Mouse (Mus musculus): ENCODE results near the gene Pkm. TPM values are rescaled to one million over a fixed set of nuclear protein-coding genes. Genes with fewer than 3 reads are reported as not detected.
A peak's percentile ranks its signal among the peaks of the same experiment; 100 is the strongest.

Pkm gene
- polyA plus RNA-seq, 1 experiment from 2014 or later: 1,230 TPM

DNA sequence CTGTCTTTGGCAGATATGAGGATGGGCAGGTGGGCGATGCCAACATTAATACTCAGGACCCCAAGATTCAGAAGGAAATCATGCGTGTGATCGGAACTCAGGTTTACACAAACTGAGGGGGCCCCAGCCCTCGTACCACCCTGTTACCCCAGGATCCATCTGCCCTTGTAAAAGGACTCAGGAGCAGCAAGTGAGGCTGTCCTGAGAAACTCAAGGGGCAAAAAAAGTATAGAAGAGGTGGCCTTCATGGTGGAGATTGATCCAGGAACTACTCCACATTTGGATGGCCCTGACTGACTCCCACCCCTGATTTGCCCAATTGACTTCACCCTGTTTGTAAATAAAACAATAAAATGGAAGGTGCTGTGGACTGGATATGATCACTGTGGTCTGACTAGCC lies 6.3 kb upstream of the Pkm start:
- Histone ChIP-seq H3K9ac (ENCODE audit: low read depth, low read length) (no peak overlapping the region), H3K36me3 (ENCODE audit: control insufficient read depth, insufficient read depth, low read length) (peaks cover 29% of the 10 kb centered on the region), H3K4me1 (ENCODE audit: control insufficient read depth, insufficient read depth, low read length) (no peaks in the 10 kb centered on the region), H3K27ac (ENCODE audit: low read depth, low read length) (no peak overlapping the region), H3K4me2 (replicated peaks; ENCODE audit: low read depth, low read length) (no peak overlapping the region), H3K4me3 (ENCODE audit: low read length) (no peak overlapping the region), H3K9me3 (ENCODE audit: control insufficient read depth, low read length) (no peaks in the 10 kb centered on the region), H3K27me3 (ENCODE audit: control insufficient read depth, insufficient read depth, low read length) (no peaks in the 10 kb centered on the region)
- ATAC-seq (ENCODE audit: low FRiP score, low TSS enrichment): no peak
- WGBS: 93% methylated on average over 4 of the region's 4 CpGs

DNA sequence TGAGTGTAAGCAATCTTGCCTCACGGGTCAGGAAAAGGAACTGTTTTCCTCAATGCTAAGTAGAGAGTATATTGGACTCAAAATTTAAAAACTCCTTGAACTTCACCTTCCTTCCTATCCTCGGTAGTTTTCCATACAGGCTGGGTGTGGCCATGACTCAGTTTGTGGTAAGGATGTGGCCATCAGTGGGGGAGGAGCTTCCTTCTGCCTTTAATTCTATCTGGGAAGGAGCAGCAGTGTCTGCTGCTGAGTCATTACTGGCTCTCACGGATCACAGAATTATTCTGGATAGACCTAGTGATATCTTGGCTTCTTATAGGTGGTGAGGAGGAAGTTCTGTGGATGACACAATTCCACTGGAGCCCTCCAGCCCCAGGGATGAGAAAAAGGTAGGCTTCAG lies 2.8 kb upstream of the Pkm start:
- 38% methylated on average over 3 of the region's 3 CpGs for WGBS

DNA sequence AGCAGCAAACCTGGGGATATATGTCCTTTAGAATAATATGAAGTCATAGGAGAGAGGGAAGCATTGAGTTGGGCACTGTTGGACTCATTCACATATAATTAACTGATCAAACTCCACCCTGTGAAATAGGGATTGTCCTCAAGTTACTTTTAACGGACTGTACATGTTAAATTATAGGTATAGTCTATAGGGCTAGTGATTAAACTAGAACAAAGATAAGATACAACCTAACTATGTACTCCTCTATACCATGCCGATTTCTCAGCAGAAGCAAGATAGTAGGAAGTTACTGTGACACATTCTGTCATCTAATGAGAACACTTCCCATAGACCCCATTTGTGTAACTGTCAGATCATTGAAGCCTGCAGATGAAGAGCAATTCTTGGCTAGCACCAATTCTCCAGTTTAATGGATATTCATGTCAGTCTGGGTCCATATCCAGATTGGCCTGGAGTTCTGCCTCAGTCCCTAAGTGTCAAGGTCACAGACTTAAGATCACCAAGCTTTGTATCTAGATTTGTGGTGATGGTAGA lies 1.7 kb upstream of the Pkm start:
- H3K9ac ChIP-seq (ENCODE audit: low read depth, low read length): no peak overlapping the region
- 89% methylated on average over 2 of the region's 2 CpGs for WGBS
- H3K27ac ChIP-seq (ENCODE audit: low read depth, low read length): no peak overlapping the region
- no peaks in the 10 kb centered on the region for H3K9me3 ChIP-seq (ENCODE audit: control insufficient read depth, low read length)
- no peak overlapping the region for H3K4me2 ChIP-seq (replicated peaks; ENCODE audit: low read depth, low read length)
- H3K27me3 ChIP-seq (ENCODE audit: control insufficient read depth, insufficient read depth, low read length): no peaks in the 10 kb centered on the region
- no peak for ATAC-seq (ENCODE audit: low FRiP score, low TSS enrichment)
- H3K36me3 ChIP-seq (ENCODE audit: control insufficient read depth, insufficient read depth, low read length): peaks cover 16% of the 10 kb centered on the region
- peaks cover 14% of the 10 kb centered on the region for H3K4me1 ChIP-seq (ENCODE audit: control insufficient read depth, insufficient read depth, low read length)
- no peak overlapping the region for H3K4me3 ChIP-seq (ENCODE audit: low read length)

More for the DNA sequence above, 2.8 kb upstream of the Pkm start:
- H3K4me1 ChIP-seq (ENCODE audit: control insufficient read depth, insufficient read depth, low read length): peaks cover 3% of the 10 kb centered on the region; the same call in 1 of the 2 replicates
- H3K27ac ChIP-seq (ENCODE audit: low read depth, low read length): no peak overlapping the region
- no peaks in the 10 kb centered on the region for H3K27me3 ChIP-seq (ENCODE audit: control insufficient read depth, insufficient read depth, low read length)
- no peaks in the 10 kb centered on the region for H3K9me3 ChIP-seq (ENCODE audit: control insufficient read depth, low read length)
- H3K36me3 ChIP-seq (ENCODE audit: control insufficient read depth, insufficient read depth, low read length): peaks cover 27% of the 10 kb centered on the region
- ATAC-seq (ENCODE audit: low FRiP score, low TSS enrichment): no peak
- H3K4me3 ChIP-seq (ENCODE audit: low read length): no peak overlapping the region
- H3K4me2 ChIP-seq (replicated peaks; ENCODE audit: low read depth, low read length): no peak overlapping the region
- no peak overlapping the region for H3K9ac ChIP-seq (ENCODE audit: low read depth, low read length)

DNA sequence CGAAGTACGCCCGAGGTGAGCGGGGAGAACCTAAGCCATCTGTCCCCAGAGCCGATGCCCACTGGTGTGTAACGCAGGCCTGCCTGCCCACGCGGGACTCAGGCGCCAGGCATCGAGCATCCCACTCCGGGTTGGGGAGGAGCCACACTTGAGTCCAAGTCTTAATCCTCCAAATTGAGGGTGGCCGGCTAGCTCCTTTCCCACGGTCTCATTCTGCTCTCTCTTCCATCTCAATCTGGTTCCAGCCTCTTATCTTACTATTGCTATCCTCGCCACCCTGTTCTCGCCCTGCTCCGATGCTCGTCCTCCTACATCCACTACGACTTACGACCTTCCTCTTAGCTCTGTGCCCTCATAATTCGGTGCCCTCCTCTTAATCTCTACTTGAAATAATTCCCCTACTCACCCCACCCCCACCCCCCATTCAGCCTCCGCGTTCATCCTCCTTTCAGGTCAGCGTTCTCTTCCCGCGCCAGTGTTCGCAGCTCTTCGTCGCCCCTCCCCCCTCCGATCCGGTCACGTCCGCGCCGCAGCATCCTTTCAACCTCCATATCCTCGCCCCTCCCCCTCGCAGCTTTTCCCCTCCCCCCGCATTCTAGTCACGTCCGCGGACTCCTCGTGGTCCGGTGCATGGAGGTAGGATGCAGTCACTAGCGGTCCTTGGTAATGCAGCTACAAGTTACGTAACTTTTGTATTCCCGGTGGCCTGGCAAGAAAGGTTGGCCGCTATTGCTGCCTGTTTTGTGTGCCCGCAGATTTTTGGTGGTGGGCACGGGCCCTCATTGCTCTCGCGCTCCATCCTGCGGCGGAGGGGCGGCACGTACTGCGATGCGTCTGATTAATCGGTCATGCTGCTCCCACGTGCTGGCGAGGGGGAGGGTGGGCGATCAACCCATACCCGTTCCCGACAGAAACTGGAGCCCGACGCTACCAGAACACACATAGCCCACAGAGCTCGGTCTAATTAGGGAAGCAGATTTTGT lies 758 bp downstream of the Pkm start:
- H3K4me3 ChIP-seq (ENCODE audit: low read length): peak overlapping the region; percentile 90
- H3K4me2 ChIP-seq (replicated peaks; ENCODE audit: low read depth, low read length): peak overlapping the region; percentile 79
- peak; percentile 50 for ATAC-seq (ENCODE audit: low FRiP score, low TSS enrichment)
- under 1% methylated on average over 61 of the region's 65 CpGs for WGBS
- peaks cover 34% of the 10 kb centered on the region for H3K4me1 ChIP-seq (ENCODE audit: control insufficient read depth, insufficient read depth, low read length)
- no peaks in the 10 kb centered on the region for H3K27me3 ChIP-seq (ENCODE audit: control insufficient read depth, insufficient read depth, low read length)
- H3K27ac ChIP-seq (ENCODE audit: low read depth, low read length): peak overlapping the region; percentile 95
- no peaks in the 10 kb centered on the region for H3K9me3 ChIP-seq (ENCODE audit: control insufficient read depth, low read length)
- peak overlapping the region; percentile 91 for H3K9ac ChIP-seq (ENCODE audit: low read depth, low read length)
- H3K36me3 ChIP-seq (ENCODE audit: control insufficient read depth, insufficient read depth, low read length): peaks cover 18% of the 10 kb centered on the region

DNA sequence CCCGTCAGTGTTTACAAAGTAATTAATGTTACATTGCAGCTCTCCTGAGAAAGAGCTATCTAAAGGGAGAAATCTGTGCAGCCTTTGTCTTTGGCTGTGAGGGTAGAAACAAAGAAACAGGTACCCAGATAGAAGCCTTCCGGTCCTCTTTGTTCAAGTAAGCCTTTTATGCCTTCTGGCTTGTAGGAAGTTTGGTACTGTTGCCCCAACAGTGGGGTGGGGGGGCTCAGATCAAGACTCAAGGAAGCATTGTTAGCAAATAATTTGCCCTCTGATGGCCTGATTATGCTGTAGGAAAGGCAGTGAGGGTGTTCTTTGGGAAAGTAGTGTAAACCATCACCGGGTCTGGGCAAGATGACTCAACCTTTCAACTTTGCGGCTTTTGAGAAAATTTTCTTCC lies 2.0 kb downstream of the Pkm start:
- H3K4me3 ChIP-seq (ENCODE audit: low read length): peak overlapping the region; percentile 90
- no peaks in the 10 kb centered on the region for H3K27me3 ChIP-seq (ENCODE audit: control insufficient read depth, insufficient read depth, low read length)
- H3K36me3 ChIP-seq (ENCODE audit: control insufficient read depth, insufficient read depth, low read length): peaks cover 26% of the 10 kb centered on the region
- peak overlapping the region; percentile 91 for H3K9ac ChIP-seq (ENCODE audit: low read depth, low read length)
- no peak for ATAC-seq (ENCODE audit: low FRiP score, low TSS enrichment)
- 10% methylated on average over 4 of the region's 4 CpGs for WGBS
- H3K9me3 ChIP-seq (ENCODE audit: control insufficient read depth, low read length): no peaks in the 10 kb centered on the region
- peaks cover 41% of the 10 kb centered on the region for H3K4me1 ChIP-seq (ENCODE audit: control insufficient read depth, insufficient read depth, low read length)
- H3K4me2 ChIP-seq (replicated peaks; ENCODE audit: low read depth, low read length): peak overlapping the region; percentile 79
- peak overlapping the region; percentile 95; the same call in 1 of the 2 replicates for H3K27ac ChIP-seq (ENCODE audit: low read depth, low read length)

DNA sequence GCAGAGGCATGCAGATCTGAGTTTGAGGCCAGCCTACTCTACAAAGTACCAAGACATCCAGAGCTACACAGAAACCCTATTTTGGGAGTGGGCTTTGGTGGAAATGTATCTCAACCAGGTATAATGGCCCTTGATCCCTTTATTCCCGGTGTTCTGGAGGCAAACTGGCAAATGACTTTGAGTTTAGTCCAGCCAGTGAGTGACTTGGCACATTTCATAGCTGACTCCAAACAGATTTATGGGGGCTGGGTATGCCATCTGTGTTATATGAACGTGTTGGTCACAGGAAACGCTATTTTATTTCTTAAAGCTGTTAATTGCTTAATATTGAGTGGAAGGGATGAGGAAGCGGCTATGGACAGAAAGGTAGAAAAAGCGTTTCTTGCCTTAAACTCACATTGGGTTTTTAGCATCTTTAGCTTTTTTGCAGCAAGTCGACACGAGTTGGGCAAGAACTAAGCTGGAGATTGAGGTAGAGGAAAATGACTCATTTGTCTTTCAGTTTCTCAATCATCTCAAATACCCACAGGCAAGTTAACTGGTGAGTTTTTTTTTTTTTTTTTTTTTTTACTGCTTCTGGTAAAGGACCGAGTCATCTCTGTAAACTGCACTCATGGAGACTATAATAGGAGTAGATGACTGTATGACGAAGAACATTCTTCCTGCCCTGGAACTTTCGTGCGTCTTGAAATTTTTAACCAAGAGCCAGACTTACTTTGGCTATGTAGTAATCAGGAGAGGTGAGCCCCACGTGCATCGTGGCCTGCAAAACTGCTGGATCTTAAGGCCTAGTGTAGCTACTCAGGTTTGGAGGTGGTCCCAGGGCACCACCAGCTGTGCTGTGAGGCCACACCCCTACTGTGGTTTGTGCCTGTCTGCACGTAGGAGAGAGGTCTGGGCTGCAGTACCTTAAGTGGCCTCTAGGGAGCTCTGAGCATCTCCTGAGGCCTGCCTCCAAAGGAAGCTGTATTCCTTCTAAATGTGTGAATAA lies 3.2 kb downstream of the Pkm start:
- no peak overlapping the region; the same call in 1 of the 2 replicates for H3K27ac ChIP-seq (ENCODE audit: low read depth, low read length)
- peaks cover 51% of the 10 kb centered on the region for H3K4me1 ChIP-seq (ENCODE audit: control insufficient read depth, insufficient read depth, low read length)
- WGBS: 29% methylated on average over 14 of the region's 14 CpGs

DNA sequence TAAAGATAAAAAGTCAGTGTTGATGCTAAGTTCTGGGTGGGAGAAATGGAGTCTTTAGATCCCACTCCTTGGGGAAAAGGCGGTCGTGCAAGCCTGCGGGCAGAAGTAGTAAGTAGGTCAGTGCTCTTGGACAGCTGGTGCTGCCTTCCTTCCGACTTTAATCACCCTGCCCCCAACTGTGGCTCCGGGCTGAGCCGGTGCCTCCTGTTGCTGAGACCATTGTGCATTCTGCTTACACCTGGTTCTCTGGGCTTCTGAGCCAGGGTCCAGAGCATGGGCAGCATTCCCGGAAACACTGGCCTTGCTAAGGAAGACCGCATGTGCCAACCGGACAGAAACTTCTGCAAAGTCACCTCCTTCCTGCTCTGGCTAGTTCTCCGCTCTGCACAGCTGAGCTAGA lies 4.3 kb downstream of the Pkm start:
- Histone ChIP-seq H3K36me3 (ENCODE audit: control insufficient read depth, insufficient read depth, low read length) (peaks cover 47% of the 10 kb centered on the region), H3K27ac (ENCODE audit: low read depth, low read length) (no peak overlapping the region)

More for the DNA sequence above, 3.2 kb downstream of the Pkm start:
- H3K36me3 ChIP-seq (ENCODE audit: control insufficient read depth, insufficient read depth, low read length): peaks cover 37% of the 10 kb centered on the region
- peak overlapping the region; percentile 79 for H3K4me2 ChIP-seq (replicated peaks; ENCODE audit: low read depth, low read length)
- H3K27me3 ChIP-seq (ENCODE audit: control insufficient read depth, insufficient read depth, low read length): no peaks in the 10 kb centered on the region
- no peak overlapping the region for H3K9ac ChIP-seq (ENCODE audit: low read depth, low read length)
- H3K4me3 ChIP-seq (ENCODE audit: low read length): peak overlapping the region; percentile 90
- no peaks in the 10 kb centered on the region for H3K9me3 ChIP-seq (ENCODE audit: control insufficient read depth, low read length)
- ATAC-seq (ENCODE audit: low FRiP score, low TSS enrichment): peak; percentile 32

DNA sequence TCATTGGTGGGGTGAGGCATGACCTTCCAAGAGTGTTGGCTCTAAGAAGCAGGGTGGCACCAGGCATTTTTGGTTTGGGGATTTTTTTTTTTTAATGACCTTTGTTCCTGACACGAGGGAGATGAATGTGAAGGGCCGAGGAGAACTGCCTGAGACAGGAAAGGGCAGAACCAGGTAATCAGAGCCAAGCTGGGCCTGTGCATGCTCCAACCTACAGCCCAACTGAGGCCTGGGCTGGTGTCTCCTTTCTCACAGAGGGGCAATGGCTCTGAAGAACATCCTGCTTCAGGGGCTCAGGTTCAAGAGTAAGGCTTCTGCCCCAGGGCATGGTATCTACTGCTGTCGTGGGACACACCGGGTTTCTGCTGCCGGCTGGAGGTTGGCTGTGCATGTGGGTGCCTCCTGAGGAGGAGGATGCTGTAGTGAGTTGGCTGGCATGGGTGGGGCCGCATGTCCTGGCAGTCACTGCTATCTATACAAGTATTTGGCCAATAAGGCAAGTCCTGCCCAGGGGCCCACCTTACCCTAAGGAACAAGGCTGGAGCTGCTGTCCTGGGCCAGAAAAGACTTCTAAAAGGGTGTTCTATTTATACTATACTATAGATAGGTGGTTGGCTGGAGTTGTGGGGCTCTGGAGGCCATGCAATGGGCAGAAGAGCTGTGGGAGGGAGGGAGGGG lies 5.3 kb downstream of the Pkm start:
- peaks cover 51% of the 10 kb centered on the region for H3K4me1 ChIP-seq (ENCODE audit: control insufficient read depth, insufficient read depth, low read length)

More for the DNA sequence above, 4.3 kb downstream of the Pkm start:
- Histone ChIP-seq H3K4me3 (ENCODE audit: low read length) (no peak overlapping the region), H3K9me3 (ENCODE audit: control insufficient read depth, low read length) (no peaks in the 10 kb centered on the region), H3K9ac (ENCODE audit: low read depth, low read length) (no peak overlapping the region; the same call in 1 of the 2 replicates), H3K27me3 (ENCODE audit: control insufficient read depth, insufficient read depth, low read length) (no peaks in the 10 kb centered on the region), H3K4me2 (replicated peaks; ENCODE audit: low read depth, low read length) (peak overlapping the region; percentile 79), H3K4me1 (ENCODE audit: control insufficient read depth, insufficient read depth, low read length) (peaks cover 51% of the 10 kb centered on the region)
- 59% methylated on average over 10 of the region's 10 CpGs for WGBS
- ATAC-seq (ENCODE audit: low FRiP score, low TSS enrichment): no peak

More for the DNA sequence above, 5.3 kb downstream of the Pkm start:
- no peak for ATAC-seq (ENCODE audit: low FRiP score, low TSS enrichment)
- Histone ChIP-seq H3K4me3 (ENCODE audit: low read length) (no peak overlapping the region), H3K27me3 (ENCODE audit: control insufficient read depth, insufficient read depth, low read length) (no peaks in the 10 kb centered on the region), H3K27ac (ENCODE audit: low read depth, low read length) (no peak overlapping the region), H3K9me3 (ENCODE audit: control insufficient read depth, low read length) (no peaks in the 10 kb centered on the region), H3K4me2 (replicated peaks; ENCODE audit: low read depth, low read length) (no peak overlapping the region), H3K9ac (ENCODE audit: low read depth, low read length) (no peak overlapping the region), H3K36me3 (ENCODE audit: control insufficient read depth, insufficient read depth, low read length) (peaks cover 57% of the 10 kb centered on the region)
- 60% methylated on average over 6 of the region's 6 CpGs for WGBS
